Mouse (Mus musculus) layer of hippocampus, adult 18-20 months (tissue): ENCODE measurements around the gene Colq. TPM values are rescaled to one million over a fixed set of nuclear protein-coding genes. Genes with fewer than 3 reads are reported as not detected.
A peak's percentile ranks its signal among the peaks of the same experiment; 100 is the strongest.
"Not testable (repeated sequence)": the region's sequence is repeated elsewhere in the genome, so short reads cannot be mapped to it uniquely, and the experiment has no call there.

Source experiments
- DNase-seq, 2 experiments: peaks; one replicate each; pipeline ENCODE4 v3.0.0; 2022; ENCODE audit warnings: low spot score in 2 of 2
- long read RNA-seq: library from polyadenylated mRNA; stranded (forward); transcript quantifications from one replicate; pipeline ENCODE4 v2.0.0, GENCODE M21; 2021
- total RNA-seq, 2 experiments: library from RNA; stranded (reverse); gene quantifications; 2 replicates each; pipeline ENCODE4 v1.2.3; 2021

Colq gene
- under 1 TPM; 0.18 to 0.47 TPM for total RNA-seq
- long read RNA-seq, partial matches to known transcripts, result 0 of 1 reads
- long read RNA-seq, other reads (novel, unspliced or antisense), result 0 of 1 reads

DNA sequence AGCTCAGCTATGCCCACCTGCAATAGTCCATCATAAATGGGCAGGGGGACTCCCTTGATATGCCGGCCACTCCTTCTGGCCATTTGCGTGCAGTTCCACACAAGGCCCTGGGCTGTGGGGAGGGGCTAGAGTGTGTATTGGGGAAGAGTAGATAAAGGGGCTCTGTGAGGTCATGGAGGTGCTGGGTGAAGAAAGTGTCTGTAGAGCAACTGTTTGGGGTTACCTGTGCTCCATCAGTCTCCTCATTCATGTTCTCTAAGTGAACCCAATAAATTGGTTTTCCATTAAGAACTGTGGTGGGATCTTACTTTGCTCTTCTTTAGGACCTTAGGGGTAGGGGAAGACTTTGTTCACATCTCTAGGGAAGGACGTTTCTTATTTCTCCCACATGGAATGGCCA, at the start of gene Colq:
Gene Colq (minus strand): TSS at position 101 of the 400 bp plus-strand sequence.
- no peak for DNase-seq

DNA sequence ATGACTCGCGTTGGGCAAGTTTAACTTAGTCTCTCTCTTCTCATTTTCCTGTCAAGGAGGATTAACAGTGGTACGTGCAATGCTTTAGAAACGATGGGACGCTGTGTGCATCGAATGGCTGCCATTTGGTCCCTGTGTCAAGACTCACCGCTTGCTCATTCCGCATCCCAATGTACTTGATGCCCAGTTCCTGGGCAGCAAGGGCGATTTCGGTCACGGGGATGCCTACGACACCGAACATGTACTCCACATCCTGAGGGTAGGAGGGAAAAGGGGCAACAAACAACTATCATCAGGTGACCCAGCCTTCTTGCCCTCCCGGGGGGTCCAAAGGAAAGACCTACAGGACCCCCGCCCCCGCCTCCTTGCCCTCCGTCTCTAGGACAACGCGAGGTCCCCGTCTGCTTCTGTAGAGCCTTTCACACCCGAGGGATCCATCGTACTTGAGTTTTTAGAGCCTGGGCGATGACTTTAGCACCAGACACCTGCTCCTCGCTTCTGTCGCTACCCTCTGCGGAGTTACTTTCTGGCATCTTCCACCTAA, 49.3 kb upstream of the Colq start, which contains the start of gene Gm49387:
Gene Gm49387 (minus strand): TSS at position 533 of the 544 bp plus-strand sequence.
- no peak for DNase-seq

DNA sequence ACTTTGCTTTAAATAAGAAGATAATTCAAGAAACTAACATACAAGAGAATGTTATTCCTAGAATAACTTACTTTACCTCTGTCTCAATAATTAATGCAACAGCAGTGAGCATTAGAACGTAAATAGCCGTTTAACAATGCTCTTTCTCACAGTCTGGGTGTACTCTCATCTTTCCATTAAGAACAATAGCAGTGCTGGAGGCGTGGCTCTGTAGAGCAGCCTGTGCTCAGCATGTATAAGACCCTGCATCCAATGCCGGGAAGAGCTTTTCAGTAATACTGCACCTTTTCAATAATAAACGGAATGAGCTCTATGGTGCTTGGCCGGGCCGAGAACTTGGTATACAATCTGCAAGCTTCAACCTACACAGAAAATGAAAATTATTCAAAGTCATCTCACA, 39.5 kb upstream of the Colq start:
- DNase-seq, result no peak

DNA sequence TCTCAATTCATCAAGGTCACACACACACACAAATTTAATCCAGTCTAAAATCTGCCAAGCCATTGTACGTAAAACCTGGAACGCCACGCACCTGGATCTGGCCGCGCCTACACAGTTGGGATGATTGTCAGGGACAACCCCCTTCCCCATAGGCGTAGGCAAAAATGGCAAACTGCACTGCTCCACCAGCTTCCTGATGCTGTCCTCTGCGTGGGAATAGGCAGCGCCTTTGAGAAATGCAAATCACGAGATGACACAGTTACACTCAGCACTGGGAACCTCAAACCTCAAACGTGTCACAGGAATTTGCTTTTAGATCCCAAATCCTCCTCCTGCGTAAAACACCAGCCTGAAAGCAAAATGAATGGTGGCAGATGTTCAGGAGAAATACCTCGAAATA, 31.6 kb upstream of the Colq start:
- peak in 1 of 2 experiments; percentile 13 for DNase-seq

DNA sequence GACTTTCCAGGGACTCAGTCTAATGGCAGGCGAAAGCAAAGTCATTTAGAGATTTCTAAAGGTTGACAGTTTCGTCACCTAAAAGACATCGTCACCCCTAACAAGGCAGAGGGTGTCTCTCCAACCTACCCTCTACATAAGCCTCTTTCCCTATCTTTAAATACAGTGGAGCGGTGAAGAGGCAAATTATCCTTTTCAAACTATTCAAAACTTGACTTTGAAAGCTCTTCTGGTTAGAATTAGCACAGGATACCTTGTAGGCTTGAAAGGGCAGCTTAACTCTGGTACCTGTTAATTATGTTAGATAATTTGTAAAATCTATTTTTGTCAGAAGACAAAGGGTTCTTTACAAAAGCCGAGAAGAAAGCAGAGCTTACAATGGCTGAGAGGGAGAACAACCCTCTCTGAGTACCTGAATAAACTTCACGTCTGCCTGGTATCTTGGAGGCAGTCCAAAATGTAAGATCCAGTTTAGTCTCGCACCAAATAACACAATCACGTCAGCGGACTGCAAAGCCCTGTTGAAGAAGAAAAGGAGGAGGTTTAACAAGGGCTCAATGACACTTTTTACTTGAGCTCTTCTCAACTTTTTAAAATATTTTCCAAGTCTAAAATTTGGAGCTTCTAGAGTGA, 29.6 kb upstream of the Colq start:
- no peak for DNase-seq

DNA sequence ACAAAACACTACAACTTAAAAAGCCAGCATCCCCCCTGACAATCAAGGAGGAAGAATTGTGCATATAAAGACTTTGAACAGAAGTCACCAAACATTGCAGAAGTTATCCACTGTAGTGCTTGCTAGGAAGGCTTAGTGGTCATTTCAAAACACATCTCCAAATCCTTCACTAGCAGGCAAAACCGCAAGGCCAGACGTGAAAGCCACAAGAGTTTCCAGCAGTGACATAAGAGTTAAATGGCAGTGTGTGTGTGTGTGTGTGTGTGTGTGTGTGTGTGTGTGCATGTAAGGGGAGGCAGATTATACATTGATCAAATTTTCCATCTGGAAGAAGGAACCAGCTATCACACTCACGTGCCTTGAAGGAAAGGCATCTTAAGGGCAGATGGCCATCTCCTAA, 26.9 kb upstream of the Colq start:
- DNase-seq, result no peak

DNA sequence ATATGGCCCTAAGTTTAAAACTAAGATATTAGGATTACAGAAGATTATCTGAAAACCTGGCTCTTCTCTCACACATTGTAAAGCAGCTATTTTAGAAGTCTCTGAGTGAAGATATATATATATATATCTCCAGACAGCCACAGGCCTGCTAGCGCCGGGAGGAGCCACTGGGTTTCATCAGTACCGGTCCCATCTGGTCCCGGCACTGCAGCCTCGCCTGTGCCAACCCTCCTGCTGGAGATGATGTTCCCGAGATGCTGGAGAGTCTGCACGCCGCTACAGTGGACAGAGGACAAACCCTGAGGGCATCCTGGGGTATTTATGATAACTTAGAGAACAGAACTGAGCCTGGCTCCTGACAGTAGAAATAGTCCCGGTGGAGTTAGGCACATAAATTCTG, 26.1 kb upstream of the Colq start:
- peak in 1 of 2 experiments; percentile 21 for DNase-seq

DNA sequence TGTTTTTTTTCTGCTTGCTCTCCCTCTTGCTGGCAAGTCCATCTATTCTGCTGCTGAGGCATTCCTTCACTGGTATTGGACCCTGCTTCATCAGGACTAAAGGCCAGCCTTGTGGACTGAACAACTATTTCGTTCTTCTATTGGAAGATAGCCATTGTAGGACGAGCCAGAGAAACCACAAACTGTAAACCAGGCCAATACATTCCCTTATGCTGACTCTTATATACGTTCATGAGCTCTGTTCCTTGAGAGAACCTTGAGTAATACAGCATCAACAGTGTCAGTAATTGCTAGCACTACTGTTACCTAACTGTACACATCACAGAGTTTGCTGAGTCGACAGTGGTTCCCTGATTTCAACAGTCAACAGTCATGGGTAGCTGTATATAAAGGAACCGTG, 22.5 kb upstream of the Colq start:
- DNase-seq, result no peak

DNA sequence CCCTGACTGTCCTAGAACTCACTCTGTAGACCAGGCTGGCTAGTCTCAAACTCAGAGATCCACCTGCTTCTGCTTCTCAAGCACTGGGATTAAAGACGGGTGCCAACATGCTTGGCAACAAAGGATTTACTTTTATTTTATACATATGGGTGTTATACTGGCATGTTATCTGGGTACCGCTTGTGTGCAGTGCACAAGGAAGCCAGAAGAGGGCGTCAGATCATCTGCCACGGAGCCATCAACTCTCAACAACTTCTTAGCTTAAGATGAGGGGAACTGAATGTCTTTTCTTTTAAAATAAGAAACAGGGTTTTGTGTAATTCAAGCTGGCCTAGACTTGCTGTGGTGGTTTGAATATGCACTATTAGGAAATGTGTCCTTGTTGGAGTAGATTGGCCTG, 20.8 kb upstream of the Colq start:
- DNase-seq, result no peak

DNA sequence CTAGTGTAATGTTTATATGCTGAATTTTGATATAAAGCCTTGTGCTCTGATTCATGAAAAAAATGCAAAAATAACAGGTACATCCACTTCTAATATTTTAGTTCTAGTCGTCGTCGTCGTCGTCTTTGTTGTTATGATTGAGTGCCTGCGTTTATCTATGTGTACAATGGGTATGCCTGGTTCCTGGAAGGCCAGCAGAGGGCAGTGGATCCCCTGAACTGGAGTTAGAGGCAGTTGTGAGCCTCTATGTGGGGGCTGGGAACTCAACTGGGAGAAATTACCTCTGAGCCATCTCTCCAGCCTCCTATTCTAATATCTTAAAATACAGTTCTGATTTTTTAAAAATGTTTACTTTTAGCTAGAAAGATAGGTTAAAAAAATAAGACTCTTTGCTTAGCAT, 14.4 kb upstream of the Colq start:
- no peak for DNase-seq

DNA sequence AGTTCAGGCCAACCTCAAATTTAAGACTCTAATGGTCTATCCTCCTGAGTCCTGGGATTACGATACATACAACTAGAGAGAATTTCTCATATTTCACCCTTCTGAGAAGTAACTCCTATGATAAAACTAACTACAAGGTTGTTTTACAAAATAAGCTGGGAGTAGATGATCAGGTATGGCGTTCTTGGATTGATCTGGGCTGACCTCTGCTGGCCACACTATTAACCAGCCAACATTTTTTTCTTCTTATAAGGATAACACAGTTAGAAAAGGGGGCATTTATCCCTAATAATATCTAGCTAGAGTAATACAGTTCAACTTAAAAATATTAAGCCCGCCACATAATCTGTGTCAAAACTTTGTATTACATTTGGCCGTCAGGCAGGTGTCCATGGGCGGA, 13.8 kb upstream of the Colq start:
- peak in 1 of 2 experiments; percentile 15 for DNase-seq

DNA sequence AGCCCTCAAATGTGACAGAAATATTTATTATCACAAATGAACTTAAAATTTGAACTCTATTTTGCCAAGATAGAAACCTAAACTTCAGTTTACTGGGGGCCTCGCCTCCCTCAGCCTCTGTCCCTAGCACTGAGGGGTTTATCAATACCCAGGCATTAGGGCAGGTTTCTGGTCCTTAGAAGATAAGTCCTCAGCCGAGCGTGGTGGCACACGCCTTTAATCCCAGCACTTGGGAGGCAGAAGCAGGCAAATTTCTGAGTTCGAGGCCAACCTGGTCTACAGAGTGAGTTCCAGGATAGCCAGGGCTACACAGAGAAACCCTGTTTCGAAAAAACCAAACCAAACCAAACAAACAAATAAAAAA, 11.5 kb upstream of the Colq start:
- DNase-seq, result not testable (repeated sequence)

DNA sequence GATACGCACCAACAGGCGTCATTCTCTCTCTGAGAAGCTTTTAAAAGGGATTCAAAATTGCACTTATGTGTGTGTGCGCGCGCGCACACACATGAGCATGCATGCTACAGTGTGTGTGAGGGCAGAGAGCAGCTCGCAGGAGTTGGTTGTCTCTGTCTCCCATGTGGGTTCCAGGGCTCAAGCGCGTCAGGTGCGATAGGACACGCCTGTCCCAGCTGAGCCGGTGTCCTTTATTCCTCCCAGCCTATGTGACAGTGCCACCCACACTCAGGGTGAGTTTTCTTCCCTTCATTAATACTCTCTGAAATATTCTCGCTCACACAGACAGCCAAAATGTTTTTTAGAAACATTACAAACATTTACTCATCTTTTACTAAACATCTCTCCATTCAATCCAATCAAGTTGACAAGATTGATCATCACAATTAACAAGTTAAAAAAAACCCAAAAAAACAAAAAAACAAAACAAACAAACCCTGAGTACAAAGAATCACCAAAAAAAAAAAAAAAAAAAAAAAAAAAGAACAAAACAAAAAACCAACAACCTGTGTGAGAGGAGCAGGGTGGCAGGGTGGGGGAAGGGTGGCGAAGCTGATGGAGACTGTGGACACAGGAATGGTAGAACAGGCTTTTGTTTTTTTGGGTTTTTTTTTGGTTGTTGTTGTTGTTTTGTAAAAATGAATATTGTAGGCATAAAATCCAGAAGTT, 10.9 kb upstream of the Colq start:
- DNase-seq, result no peak

DNA sequence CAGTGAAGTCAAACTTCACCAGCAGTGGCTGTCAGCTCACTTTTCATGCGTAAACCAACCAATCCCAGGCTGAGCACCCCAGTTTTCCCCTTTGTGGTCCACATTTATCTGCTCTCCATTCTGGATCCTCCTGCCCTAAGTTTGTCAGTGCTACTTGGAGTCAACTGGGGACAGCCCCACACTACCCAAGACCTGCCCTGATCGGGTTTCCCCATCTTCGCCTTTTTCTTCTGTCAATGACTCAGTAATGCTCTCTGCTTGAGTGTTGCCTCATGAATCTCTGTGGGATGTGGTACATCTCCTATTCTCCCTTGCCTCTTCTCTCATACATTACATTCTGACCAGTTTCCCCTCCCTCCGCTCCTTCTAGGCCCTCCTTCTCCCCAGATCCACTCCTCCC, 6.3 kb upstream of the Colq start:
- no peak for DNase-seq

DNA sequence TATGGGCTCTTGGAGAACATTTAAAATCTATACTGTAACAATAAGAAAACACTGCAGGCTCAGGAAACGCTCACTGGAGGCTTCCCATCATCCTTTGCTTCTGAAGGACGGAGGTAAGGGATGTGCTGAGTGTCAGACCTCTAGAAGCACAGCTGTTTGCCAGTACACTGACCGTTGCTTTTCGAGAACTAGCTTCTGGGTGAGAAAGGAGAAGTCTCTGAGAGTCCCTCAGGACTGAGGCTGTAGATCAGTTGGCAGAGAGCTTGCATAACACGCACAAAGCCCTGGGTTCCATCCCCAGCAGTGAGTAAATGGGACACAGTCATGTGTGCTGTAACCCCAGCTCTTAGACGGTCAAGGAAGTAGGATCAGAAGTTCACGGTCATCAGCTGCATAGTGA, 5.3 kb upstream of the Colq start:
- no peak for DNase-seq

DNA sequence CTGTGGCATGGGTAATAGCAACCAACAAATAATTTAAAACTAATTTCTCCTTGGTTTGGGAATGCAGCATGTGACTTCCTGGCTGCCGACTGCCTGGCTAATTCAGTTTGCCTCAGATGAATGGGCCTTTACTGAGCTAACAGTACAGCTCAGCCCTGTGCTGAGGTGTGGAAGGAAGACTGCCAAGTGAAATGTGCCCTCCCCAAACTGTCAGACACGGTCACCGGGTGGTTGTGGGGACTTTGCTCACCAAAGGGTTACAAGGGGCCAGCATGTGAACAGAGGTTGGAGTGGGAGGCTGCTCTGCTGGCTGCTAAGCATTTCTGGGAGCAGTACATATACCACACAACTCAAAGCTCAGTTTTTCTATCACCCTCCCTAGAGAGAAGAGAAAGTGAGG, 3.5 kb upstream of the Colq start:
- no peak for DNase-seq

DNA sequence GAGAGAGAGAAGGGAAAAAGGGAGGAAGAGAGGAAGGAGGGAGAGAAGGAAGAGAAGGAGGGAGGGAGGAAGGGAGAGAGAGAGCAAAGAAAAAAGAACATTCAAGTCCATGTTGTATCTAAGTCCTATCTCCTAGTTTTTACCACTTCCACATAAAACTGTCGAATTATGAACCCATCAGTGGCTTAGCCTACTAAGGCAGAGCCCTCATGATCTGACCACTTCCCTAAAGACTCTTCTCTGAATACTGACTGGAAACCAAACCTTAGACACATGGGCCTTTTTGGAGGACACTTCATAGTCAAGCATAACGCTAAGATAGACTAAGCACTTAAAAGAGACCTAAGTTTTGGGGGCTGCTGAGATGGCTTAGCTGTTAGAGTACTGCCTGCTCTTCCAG, 1.9 kb upstream of the Colq start:
- DNase-seq, result no peak

DNA sequence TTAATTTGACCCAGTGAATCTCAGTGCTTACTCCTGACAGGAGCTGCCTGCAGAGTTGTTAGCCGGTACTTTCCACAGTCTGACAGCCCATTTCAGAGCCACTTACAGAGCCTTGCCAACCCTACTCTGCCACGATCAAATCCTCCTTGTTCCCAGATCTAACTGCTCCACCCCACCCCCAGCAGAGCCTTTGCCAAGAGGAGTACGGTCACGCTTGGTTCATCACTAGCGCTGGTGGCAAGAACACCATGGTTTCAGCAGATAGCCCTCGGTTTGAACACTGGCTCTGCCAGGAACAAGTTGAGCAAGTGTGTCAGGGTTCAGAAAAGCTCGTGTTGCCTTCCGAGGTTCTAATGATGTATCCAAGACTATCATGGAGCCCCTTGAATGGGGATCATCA, 4.7 kb downstream of the Colq start:
- DNase-seq, result no peak

DNA sequence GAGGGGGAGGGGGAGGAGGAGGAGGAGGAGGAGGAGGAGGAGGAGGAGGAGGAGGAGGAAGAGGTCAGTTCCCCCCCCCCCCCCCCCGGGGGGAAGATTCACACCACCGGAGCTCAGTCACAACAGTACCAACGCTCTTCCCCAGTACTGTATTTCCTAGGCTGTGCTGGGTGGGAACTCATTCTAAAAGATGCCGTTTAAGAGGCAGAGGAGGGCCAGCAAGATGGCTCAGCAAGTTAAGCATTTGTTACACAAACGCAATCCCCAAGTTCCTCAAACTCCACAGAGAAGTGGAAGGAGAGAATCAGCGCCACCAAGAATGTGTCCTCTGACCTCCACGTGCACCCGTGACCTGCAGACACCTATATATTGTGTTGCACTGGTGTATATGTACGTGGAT, 8.1 kb downstream of the Colq start:
- no peak for DNase-seq

DNA sequence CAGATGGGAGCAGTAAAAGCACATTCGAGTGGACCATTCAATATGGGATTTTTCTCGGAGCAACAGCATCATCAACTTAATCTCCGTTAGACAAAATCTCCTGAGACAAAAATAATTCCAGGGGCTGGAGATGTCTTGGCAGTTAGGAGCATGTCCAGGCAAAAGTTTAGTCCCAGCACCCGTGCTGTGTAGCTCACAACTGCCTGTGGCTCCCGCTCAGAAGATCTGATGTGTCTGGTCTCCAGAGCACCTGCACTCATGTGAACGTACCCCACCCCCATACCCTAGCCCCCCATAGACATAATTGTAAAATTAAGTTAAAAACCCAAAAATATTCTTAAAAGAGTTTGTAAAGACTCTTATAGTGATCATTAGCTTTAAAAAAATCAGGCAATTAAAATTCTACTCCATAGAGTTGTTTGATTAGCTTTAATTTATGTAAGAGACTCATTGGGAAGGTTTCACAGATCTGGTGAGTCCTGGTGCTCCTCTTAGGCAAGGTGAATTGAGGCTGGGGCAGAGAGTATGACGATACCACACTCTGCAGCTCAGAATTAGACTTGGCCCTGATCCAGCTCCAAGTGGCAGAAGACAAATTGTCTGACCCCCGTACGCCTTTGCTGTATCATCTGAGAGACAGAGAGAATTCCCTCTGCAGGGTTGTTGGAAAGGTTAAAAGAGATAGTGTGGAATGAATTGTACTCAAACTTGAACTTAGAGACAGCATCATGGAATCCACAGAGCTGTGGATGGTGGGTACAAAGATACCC, 13.0 kb downstream of the Colq start:
- no peak for DNase-seq

DNA sequence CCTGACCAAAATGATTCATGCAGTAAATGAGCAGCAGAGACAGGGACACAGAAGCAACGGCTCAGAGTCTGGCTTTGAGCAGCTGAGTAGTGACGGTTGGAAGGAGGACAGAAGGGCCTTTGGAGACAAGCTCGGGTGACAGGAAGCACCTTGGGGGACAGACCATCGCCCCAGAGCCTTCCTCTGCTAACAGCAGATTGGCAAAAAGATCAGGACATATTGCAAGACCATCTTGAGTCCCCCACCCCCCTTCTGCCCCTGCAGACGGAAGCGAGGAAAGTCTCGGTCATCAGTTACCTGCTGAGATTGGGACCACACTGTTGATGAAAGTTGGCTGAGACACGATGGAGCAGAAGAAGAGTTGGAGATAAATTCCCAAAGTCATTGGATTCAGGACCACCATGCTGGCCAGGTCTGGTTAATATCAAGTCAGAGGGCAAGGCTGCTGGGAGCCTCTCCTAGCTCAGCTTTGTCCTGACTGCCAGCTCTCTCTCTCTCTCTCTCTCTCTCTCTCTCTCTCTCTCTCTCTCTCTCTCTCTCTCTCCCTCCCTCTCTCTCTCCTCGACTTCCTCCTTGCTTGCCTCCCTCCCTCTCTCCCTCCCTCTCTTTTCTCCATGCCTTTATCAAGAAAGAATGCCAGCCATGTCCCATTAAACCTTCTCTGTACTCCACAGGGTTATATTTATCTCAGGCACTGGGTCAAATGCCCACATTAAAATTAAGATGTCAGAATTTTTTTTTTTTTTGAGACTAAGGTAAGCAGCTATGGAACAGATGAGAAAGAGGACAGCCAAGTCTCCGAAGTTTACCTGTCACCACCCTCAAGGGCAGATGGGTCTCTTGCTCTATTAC, 14.1 kb downstream of the Colq start:
- DNase-seq, result no peak
